In the genomic region with DNA sequence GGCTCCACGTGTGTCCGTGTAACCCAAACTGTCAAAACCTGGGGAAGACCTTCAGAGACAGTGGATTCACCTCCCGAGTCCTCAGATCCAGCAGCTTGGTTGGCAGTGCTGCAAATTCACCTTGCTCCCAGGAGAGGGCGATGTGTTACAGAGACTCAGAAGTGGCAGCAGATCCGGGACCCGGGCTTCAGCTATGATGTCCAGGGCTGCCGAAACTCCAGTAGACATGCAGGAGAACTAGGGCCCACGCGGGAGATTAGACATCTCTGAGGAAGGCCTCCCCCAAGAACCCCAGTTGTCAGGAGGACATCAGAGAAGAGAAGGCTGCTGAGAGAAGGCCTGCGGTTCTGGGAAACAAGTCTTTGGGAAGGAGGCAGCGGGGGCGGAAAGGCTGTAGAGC, we compare ENCODE assay signal across 8 mouse cellular contexts. TPM values are rescaled to one million over a fixed set of nuclear protein-coding genes. Genes with fewer than 3 reads are reported as not detected.
DNase-seq lines count a peak whose midpoint lies in the region; ATAC-seq and TF ChIP-seq lines count a peak whose summit lies in the region.

No protein-coding gene starts in this region.

- H3K9me3 ChIP-seq in ES-E14 (ENCODE audit: control insufficient read depth, insufficient read depth, low read depth, low read length) = no peaks in the 10 kb centered on the region

- H3K4me3 ChIP-seq in ES-E14 (ENCODE audit: insufficient read depth in 1 of 2, low read depth in 1 of 2, low read length in 2 of 2, poor library complexity in 1 of 2, severe bottlenecking in 1 of 2) = peak overlapping the region in 1 of 2 experiments; percentile 48; a peak in 1 of 4 replicates

- in situ Hi-C loops in ES-E14 (cut with MboI; ENCODE audit: low sequenced_read_pairs in 2 of 2, unreplicated experiment in 2 of 2) = loop anchor here in 1 of 2 experiments (10.0 kb wide), 1 partner anchor 83 kb away; no protein-coding TSS in a partner anchor

- peak; percentile 59 for DNase-seq in ES-E14 (ENCODE audit: low read depth, low spot score)
- DNase-seq in adrenal gland, postnatal 14 days = peak; percentile 87
- peak; percentile 84 for DNase-seq in embryo, embryonic 11 days
- peak; percentile 77 to 82 for DNase-seq in kidney, postnatal 36 days
- DNase-seq in lung, adult 18-20 months = peak; percentile 27 to 33
- peak; percentile 68 for DNase-seq in retina, postnatal 7 days (ENCODE audit: low read depth, low spot score)
- no peak for DNase-seq in T-cell, adult 2 months (ENCODE audit: low spot score)

- no peak overlapping the region for H3K9ac ChIP-seq in ES-E14 (ENCODE audit: insufficient read depth, low read depth, low read length, poor library complexity, severe bottlenecking)

- no peaks in the 10 kb centered on the region for H3K36me3 ChIP-seq in ES-E14 (ENCODE audit: control insufficient read depth, insufficient read depth, low read length, poor library complexity, severe bottlenecking)

- ATAC-seq in granulocyte monocyte progenitor cell, adult 5-6 weeks (replicated peaks; ENCODE audit: poor library complexity, severe bottlenecking) = peak; percentile 38; the same call in 1 of the 2 replicates

- H3K27ac ChIP-seq in ES-E14 (ENCODE audit: insufficient read depth, low read depth, low read length, poor library complexity, severe bottlenecking) = no peak overlapping the region

- peaks cover 2% of the 10 kb centered on the region in 2 experiments; a peak in 1 of 4 replicates for H3K4me1 ChIP-seq in ES-E14 (ENCODE audit: control insufficient read depth in 2 of 2, insufficient read depth in 2 of 2, low read length in 2 of 2, poor library complexity in 1 of 2)

TF ChIP-seq in ES-E14, 5 proteins besides CTCF, POLR2A, EP300 and RAD21:
- TF ChIP-seq ZC3H11A (IDR thresholded peaks at IDR 0.05; ENCODE audit: borderline replicate concordance, low read depth, low read length) (peak; percentile 44; the same call in 1 of the 2 replicates), ZNF384 (IDR thresholded peaks at IDR 0.05; ENCODE audit: low read depth, low read length) (no peak)

RNA-seq across cellular contexts. Expression of a gene that starts 50.7 kb away (rescaled TPM):
- not detected in 2 replicates for total RNA-seq in ES-E14 (2012; rRNA removed)
- 0.64 TPM in 1 of 2 replicates, not detected in the other for total RNA-seq in adrenal gland, postnatal 14 days (2021)
- not detected in 2 replicates for total RNA-seq in granulocyte monocyte progenitor cell, adult 5-6 weeks (2014; fragmentation: Nextera tagmentation)
- total RNA-seq in granulocyte monocyte progenitor cell, adult 5-6 weeks (2017) = not detected in 2 replicates
